Mouse (Mus musculus) spleen, adult 2 months (tissue): Measurements from ENCODE around the gene Npc1l1. TPM values are rescaled to one million over a fixed set of nuclear protein-coding genes. Genes with fewer than 3 reads are reported as not detected.
"Not testable (repeated sequence)": the region's sequence is repeated elsewhere in the genome, so short reads cannot be mapped to it uniquely, and the experiment has no call there.

Experiments used
- DNase-seq, 2 experiments: peaks; one replicate each; pipeline versions ENCODE4 v3.0.0 to v3.0.0-alpha.2; 2012 to 2021; ENCODE audit warnings: low spot score in 2 of 2, low read depth in 1 of 2
- H3K27ac ChIP-seq: fragments of 200-500 bp; 2 replicates; pipeline ENCODE4 v1.5.1; 2012; ENCODE audit warnings: low read length, inconsistent platforms; ENCODE audit not compliant: insufficient read depth
- H3K27me3 ChIP-seq: fragments of 200-500 bp; 2 replicates; pipeline ENCODE4 v1.6.1; 2012; ENCODE audit warnings: mild to moderate bottlenecking, moderate library complexity, low read length, inconsistent platforms; ENCODE audit not compliant: control insufficient read depth, insufficient read depth
- H3K36me3 ChIP-seq: fragments of 200-500 bp; 2 replicates; pipeline ENCODE4 v1.6.1; 2012; ENCODE audit warnings: mild to moderate bottlenecking, low read length, inconsistent platforms; ENCODE audit not compliant: control insufficient read depth, insufficient read depth
- H3K4me1 ChIP-seq: fragments of 200-500 bp; 2 replicates; pipeline ENCODE4 v1.6.1; 2011; ENCODE audit warnings: inconsistent platforms; ENCODE audit not compliant: control insufficient read depth, insufficient read depth, insufficient read length
- H3K4me3 ChIP-seq: fragments of 200-500 bp; 2 replicates; pipeline ENCODE4 v1.5.1; 2011; ENCODE audit warnings: mild to moderate bottlenecking, inconsistent platforms; ENCODE audit not compliant: insufficient read depth, insufficient read length; ENCODE audit errors: extremely low read depth
- CTCF ChIP-seq: fragments of 200-500 bp; IDR thresholded peaks from 2 replicates; pipeline ENCODE4 v1.5.1; 2011; ENCODE audit warnings: mild to moderate bottlenecking, inconsistent platforms; ENCODE audit not compliant: insufficient read depth, insufficient read length, insufficient replicate concordance; ENCODE audit errors: extremely low read depth
- POLR2A ChIP-seq: fragments of 200-500 bp; IDR thresholded peaks from 2 replicates; pipeline ENCODE4 v1.6.1; 2011; ENCODE audit warnings: low read depth, low read length, inconsistent platforms
- WGBS: fragments of 180-500 bp; shearing (Covaris S2); methylation state at CpG from one replicate; pipeline ENCODE4 v1.1.7; 2018; 5-methylcytosine and 5-hydroxymethylcytosine counted together
- polyA plus RNA-seq: library from polyadenylated mRNA; depleted of rRNA; stranded (reverse); fragments of >200 nt; gene quantifications from 2 replicates; pipeline ENCODE4 v1.2.3, GENCODE M21; 2012

Npc1l1 gene
- polyA plus RNA-seq, 1 experiment = 0.21 TPM

DNA sequence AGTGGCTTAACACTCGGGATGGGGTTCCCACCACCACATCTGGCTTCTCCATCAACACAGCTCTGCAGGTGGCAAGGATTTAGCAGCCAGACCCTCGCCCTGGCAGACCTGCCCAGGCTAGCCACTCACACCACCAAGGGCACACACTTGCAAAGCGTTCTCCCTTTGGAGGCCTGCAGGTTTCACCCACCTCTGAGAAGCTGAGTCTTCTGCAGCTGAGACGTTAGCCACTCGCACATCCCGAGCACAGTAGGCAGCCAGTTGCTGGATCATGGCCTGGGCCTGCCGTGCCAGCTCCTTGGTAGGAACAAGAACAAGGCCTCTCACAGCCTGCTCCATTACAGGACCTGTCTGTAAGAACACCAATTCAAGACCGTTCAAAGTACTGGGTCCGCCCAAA lies 36.7 kb upstream of the Npc1l1 start:
- WGBS = 77% methylated on average over 9 of the region's 9 CpGs
- DNase-seq = no peak
- no peak overlapping the region for H3K27ac ChIP-seq
- peaks cover 6% of the 10 kb centered on the region; the same call in 1 of the 2 replicates for H3K4me1 ChIP-seq
- TF ChIP-seq POLR2A (no peak), CTCF (no peak)
- H3K4me3 ChIP-seq = peak overlapping the region; percentile 85; the same call in 1 of the 2 replicates
- no peaks in the 10 kb centered on the region for H3K27me3 ChIP-seq
- peaks cover 28% of the 10 kb centered on the region for H3K36me3 ChIP-seq

GRCm38 (mm10) chr11:6261434-6262082 lies 31.6 kb upstream of the Npc1l1 start:
- 77% methylated on average over 10 of the region's 10 CpGs for WGBS
- H3K36me3 ChIP-seq = peaks cover 51% of the 10 kb centered on the region

GRCm38 (mm10) chr11:6259413-6259812 lies 29.5 kb upstream of the Npc1l1 start:
- H3K4me1 ChIP-seq = no peaks in the 10 kb centered on the region
- no peak overlapping the region for H3K27ac ChIP-seq
- H3K27me3 ChIP-seq = no peaks in the 10 kb centered on the region
- peaks cover 38% of the 10 kb centered on the region for H3K36me3 ChIP-seq
- H3K4me3 ChIP-seq = no peak overlapping the region
- DNase-seq = no peak
- 91% methylated on average over 7 of the region's 7 CpGs for WGBS
- no peak for TF ChIP-seq CTCF
- no peak for TF ChIP-seq POLR2A

More at GRCm38 (mm10) chr11:6261434-6262082, 31.6 kb upstream of the Npc1l1 start:
- peaks cover under 1% of the 10 kb centered on the region; the same call in 1 of the 2 replicates for H3K4me1 ChIP-seq
- TF ChIP-seq POLR2A = no peak
- TF ChIP-seq CTCF = peak; percentile 86; the same call in 1 of the 2 replicates
- peak in 1 of 2 experiments; percentile 63 for DNase-seq
- no peak overlapping the region for H3K27ac ChIP-seq
- H3K27me3 ChIP-seq = no peaks in the 10 kb centered on the region
- H3K4me3 ChIP-seq = no peak overlapping the region

DNA sequence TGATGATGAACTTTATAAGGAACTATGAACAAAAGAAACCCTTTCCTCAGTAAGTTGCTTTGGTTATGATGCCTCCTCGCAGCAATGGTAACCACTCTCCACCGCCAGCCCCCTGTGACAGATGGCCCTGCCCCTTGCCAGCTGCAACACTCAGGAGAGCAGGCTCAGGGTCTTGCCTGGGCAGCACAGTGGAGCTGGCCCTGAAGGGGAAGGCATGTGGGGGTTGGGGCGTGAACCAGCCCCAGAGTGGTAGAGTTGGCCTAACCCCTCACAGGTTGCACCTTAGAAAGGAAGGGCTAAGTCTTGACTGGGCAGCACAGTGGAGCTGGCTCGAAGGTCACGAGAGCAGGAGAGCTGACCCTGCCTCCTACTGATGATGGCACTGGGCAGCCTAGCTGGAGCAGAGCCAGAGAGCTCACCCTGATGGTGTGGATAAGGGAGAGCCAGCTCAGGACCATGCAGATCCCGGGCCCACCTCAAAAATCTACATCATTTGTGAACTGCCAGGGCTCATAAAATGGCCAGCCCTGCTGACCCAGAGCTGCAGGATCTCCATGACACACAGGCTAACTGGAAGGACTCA lies 26.6 kb upstream of the Npc1l1 start:
- no peak for DNase-seq
- Histone ChIP-seq H3K36me3 (peaks cover 27% of the 10 kb centered on the region), H3K4me3 (no peak overlapping the region), H3K4me1 (no peaks in the 10 kb centered on the region), H3K27ac (no peak overlapping the region), H3K27me3 (no peaks in the 10 kb centered on the region)
- 85% methylated on average over 6 of the region's 6 CpGs for WGBS
- TF ChIP-seq POLR2A (no peak), CTCF (no peak)

- H3K27ac ChIP-seq, DNase-seq: not testable (repeated sequence)
- 90% methylated on average over 2 of the region's 2 CpGs for WGBS
These were observed 24.7 kb upstream of the Npc1l1 start for GRCm38 (mm10) chr11:6254602-6255001.

GRCm38 (mm10) chr11:6252824-6253223 lies 22.9 kb upstream of the Npc1l1 start:
- WGBS = 90% methylated on average over 4 of the region's 4 CpGs
- Histone ChIP-seq H3K27me3 (no peaks in the 10 kb centered on the region), H3K27ac (no peak overlapping the region), H3K36me3 (0 out of 2 replicates have a peak, but pooled peaks cover under 1% of the 10 kb centered on the region), H3K4me1 (no peaks in the 10 kb centered on the region), H3K4me3 (no peak overlapping the region)
- TF ChIP-seq CTCF = no peak
- no peak for TF ChIP-seq POLR2A
- no peak for DNase-seq

More at GRCm38 (mm10) chr11:6254602-6255001, 24.7 kb upstream of the Npc1l1 start:
- H3K27me3 ChIP-seq, H3K4me3 ChIP-seq, H3K4me1 ChIP-seq: not testable (repeated sequence)
- peaks cover 12% of the 10 kb centered on the region for H3K36me3 ChIP-seq

- 83% methylated on average over 5 of the region's 5 CpGs for WGBS
- Histone ChIP-seq H3K27me3 (no peaks in the 10 kb centered on the region), H3K27ac (no peak overlapping the region), H3K4me1 (no peaks in the 10 kb centered on the region), H3K4me3 (no peak overlapping the region), H3K36me3 (no peaks in the 10 kb centered on the region)
- DNase-seq = no peak
- TF ChIP-seq CTCF = no peak
- no peak for TF ChIP-seq POLR2A
These were observed 22.3 kb upstream of the Npc1l1 start for GRCm38 (mm10) chr11:6252248-6252647.
